Mouse (Mus musculus): Measurements from ENCODE around the gene Adam11.

The Adam11 gene

GRCm38 (mm10) chr11:102754416-102754815 lies 6.8 kb upstream of the Adam11 start:
- no peak for DNase-seq

GRCm38 (mm10) chr11:102755391-102755790 lies 5.8 kb upstream of the Adam11 start:
- no peak for DNase-seq

GRCm38 (mm10) chr11:102758977-102759376 lies 2.3 kb upstream of the Adam11 start:
- no peak for DNase-seq

GRCm38 (mm10) chr11:102760805-102761308 lies 382 bp upstream of the Adam11 start:
- no peak for DNase-seq

- DNase-seq: no peak
Observed at GRCm38 (mm10) chr11:102762248-102762647, 1.0 kb downstream of the Adam11 start.

GRCm38 (mm10) chr11:102763009-102763767 lies 1.9 kb downstream of the Adam11 start:
- no peak for DNase-seq

GRCm38 (mm10) chr11:102765416-102765815 lies 4.2 kb downstream of the Adam11 start:
- no peak for DNase-seq

GRCm38 (mm10) chr11:102767055-102767670 lies 5.9 kb downstream of the Adam11 start:
- no peak for DNase-seq

GRCm38 (mm10) chr11:102769141-102769540 lies 7.9 kb downstream of the Adam11 start:
- no peak for DNase-seq

GRCm38 (mm10) chr11:102769993-102770661 lies 8.9 kb downstream of the Adam11 start:
- DNase-seq: no peak

GRCm38 (mm10) chr11:102770662-102771435 lies 9.6 kb downstream of the Adam11 start:
- DNase-seq: no peak

GRCm38 (mm10) chr11:102771916-102772714 lies 10.9 kb downstream of the Adam11 start:
- DNase-seq: no peak

GRCm38 (mm10) chr11:102772771-102773700 lies 11.8 kb downstream of the Adam11 start:
- no peak for DNase-seq

GRCm38 (mm10) chr11:102773713-102774611 lies 12.7 kb downstream of the Adam11 start:
- DNase-seq: peak; percentile 80

GRCm38 (mm10) chr11:102774621-102775141 lies 13.4 kb downstream of the Adam11 start:
- peak; percentile 84 for DNase-seq

- DNase-seq: peak; percentile 79
Observed at GRCm38 (mm10) chr11:102777598-102777997, 16.4 kb downstream of the Adam11 start.

- no peak for DNase-seq
Observed at GRCm38 (mm10) chr11:102778165-102778564, 16.9 kb downstream of the Adam11 start.

- no peak for DNase-seq
Observed at GRCm38 (mm10) chr11:102778597-102778996, 17.4 kb downstream of the Adam11 start.

- DNase-seq: no peak
Observed at GRCm38 (mm10) chr11:102779081-102779638, 17.9 kb downstream of the Adam11 start.

All from kidney, adult 9 months (tissue).